Mouse (Mus musculus) heart, postnatal 14 days (tissue): Measurements from ENCODE around the gene Slc35c2. TPM values are rescaled to one million over a fixed set of nuclear protein-coding genes. Genes with fewer than 3 reads are reported as not detected.

Experiments used
- DNase-seq, 2 experiments: peaks; one replicate each; pipeline ENCODE4 v3.0.0; 2021 to 2022
- intact Hi-C: fragments of 180-260 bp; cut with DNase I; formaldehyde crosslinking; loops from one replicate; pipeline ENCODE4 v1.15.1; 2025
- total RNA-seq, 2 experiments: library from RNA; stranded (reverse); gene quantifications; 2 replicates each; pipeline ENCODE4 v1.2.3; 2021

Slc35c2 gene
- total RNA-seq, 2 experiments from 2014 or later: 16.9 to 17.4 TPM

- no peak for DNase-seq
- intact Hi-C loops: no loop called here
Measured at GRCm38 (mm10) chr2:165316204-165316603, 28.5 kb upstream of the Slc35c2 start.

GRCm38 (mm10) chr2:165314197-165314596, 26.5 kb upstream of the Slc35c2 start:
- intact Hi-C loops: no loop called here
- DNase-seq: no peak

- intact Hi-C loops: no loop called here
- no peak for DNase-seq
Measured at GRCm38 (mm10) chr2:165312381-165312780, 24.7 kb upstream of the Slc35c2 start.

GRCm38 (mm10) chr2:165311577-165311976, 23.9 kb upstream of the Slc35c2 start:
- no peak for DNase-seq
- intact Hi-C loops: no loop called here

GRCm38 (mm10) chr2:165310818-165311425, 23.3 kb upstream of the Slc35c2 start:
- intact Hi-C loops: no loop called here
- no peak for DNase-seq

- DNase-seq: no peak
- intact Hi-C loops: no loop called here
Measured at GRCm38 (mm10) chr2:165307801-165308200, 20.1 kb upstream of the Slc35c2 start.

GRCm38 (mm10) chr2:165305438-165305837, 17.8 kb upstream of the Slc35c2 start:
- intact Hi-C loops: no loop called here
- DNase-seq: no peak

GRCm38 (mm10) chr2:165304819-165305218, 17.1 kb upstream of the Slc35c2 start:
- DNase-seq: no peak
- intact Hi-C loops: no loop called here

- intact Hi-C loops: no loop called here
- DNase-seq: no peak
Measured at GRCm38 (mm10) chr2:165303354-165304012, 15.8 kb upstream of the Slc35c2 start.

GRCm38 (mm10) chr2:165301409-165301808, 13.7 kb upstream of the Slc35c2 start:
- DNase-seq: no peak
- intact Hi-C loops: no loop called here

GRCm38 (mm10) chr2:165300885-165301284, 13.2 kb upstream of the Slc35c2 start:
- intact Hi-C loops: no loop called here
- DNase-seq: no peak

- no peak for DNase-seq
- intact Hi-C loops: no loop called here
Measured at GRCm38 (mm10) chr2:165300424-165300823, 12.8 kb upstream of the Slc35c2 start.

GRCm38 (mm10) chr2:165297429-165297828, 9.8 kb upstream of the Slc35c2 start:
- intact Hi-C loops: no loop called here
- no peak for DNase-seq

- intact Hi-C loops: no loop called here
- DNase-seq: peak in 1 of 2 experiments; percentile 20
Measured at GRCm38 (mm10) chr2:165296571-165296970, 8.9 kb upstream of the Slc35c2 start.

GRCm38 (mm10) chr2:165288315-165289031, 804 bp upstream of the Slc35c2 start:
- intact Hi-C loops: loop anchor here (5.0 kb wide), 1 partner anchor 39 kb away; the partner anchor contains the start of gene Elmo2

GRCm38 (mm10) chr2:165286361-165287201, 1.1 kb downstream of the Slc35c2 start:
- intact Hi-C loops: loop anchor here (5.0 kb wide), 1 partner anchor 41 kb away; the partner anchor contains the start of gene Elmo2
- DNase-seq: no peak

More at GRCm38 (mm10) chr2:165288315-165289031, 804 bp upstream of the Slc35c2 start:
- DNase-seq: peak; percentile 80 to 88

GRCm38 (mm10) chr2:165285621-165286020, 2.0 kb downstream of the Slc35c2 start:
- no peak for DNase-seq
- intact Hi-C loops: loop anchor here (5.0 kb wide), 1 partner anchor 42 kb away; the partner anchor contains the start of gene Elmo2

- intact Hi-C loops: loop anchor here (5.0 kb wide), 1 partner anchor 42 kb away; the partner anchor contains the start of gene Elmo2
- no peak for DNase-seq
Measured at GRCm38 (mm10) chr2:165285034-165285433, 2.6 kb downstream of the Slc35c2 start.

- no peak for DNase-seq
- intact Hi-C loops: no loop called here
Measured at GRCm38 (mm10) chr2:165284377-165284776, 3.3 kb downstream of the Slc35c2 start.

- no peak for DNase-seq
- intact Hi-C loops: no loop called here
Measured at GRCm38 (mm10) chr2:165283644-165284043, 4.0 kb downstream of the Slc35c2 start.
